Mouse (Mus musculus) forebrain, embryonic 12.5 days (tissue): ENCODE data around the gene Gm9747. TPM values are rescaled to one million over a fixed set of nuclear protein-coding genes. Genes with fewer than 3 reads are reported as not detected.

ENCODE experiments used
- ATAC-seq: fragments of 200-750 bp; cut with Nextera tagmentation; 2 replicates; pipeline ENCODE4 v1.8.0; 2017; ENCODE audit warnings: moderate TSS enrichment; ENCODE audit not compliant: low FRiP score
- H3K27ac ChIP-seq: fragments of 300-500 bp; sonication (generic); 2 replicates; pipeline ENCODE4 v1.5.1; 2016; ENCODE audit warnings: mild to moderate bottlenecking
- H3K27me3 ChIP-seq: fragments of 300-500 bp; sonication (generic); 2 replicates; pipeline ENCODE4 v1.6.1; 2016; ENCODE audit warnings: mild to moderate bottlenecking
- H3K36me3 ChIP-seq: fragments of 300-500 bp; sonication (generic); replicated peaks from 2 replicates; pipeline ENCODE4 v1.6.1; 2016; ENCODE audit warnings: mild to moderate bottlenecking
- H3K4me1 ChIP-seq: fragments of 300-500 bp; sonication (generic); 2 replicates; pipeline ENCODE4 v1.6.1; 2016
- H3K4me2 ChIP-seq: fragments of 300-500 bp; sonication (generic); 2 replicates; pipeline ENCODE4 v1.6.1; 2016; ENCODE audit warnings: mild to moderate bottlenecking, moderate library complexity
- H3K4me3 ChIP-seq: fragments of 300-500 bp; sonication (generic); replicated peaks from 2 replicates; pipeline ENCODE4 v1.5.1; 2016; ENCODE audit warnings: mild to moderate bottlenecking
- H3K9ac ChIP-seq: fragments of 300-500 bp; sonication (generic); 2 replicates; pipeline ENCODE4 v1.6.1; 2016; ENCODE audit warnings: mild to moderate bottlenecking
- H3K9me3 ChIP-seq: fragments of 300-500 bp; sonication (generic); 2 replicates; pipeline ENCODE4 v1.6.1; 2016
- WGBS: fragments of 180-500 bp; shearing (Covaris S2); methylation state at CpG from one replicate; pipeline ENCODE4 v1.1.7; 2016; 5-methylcytosine and 5-hydroxymethylcytosine counted together
- polyA plus RNA-seq: library from polyadenylated mRNA; unstranded; fragments of >200 nt; fragmentation: Nextera tagmentation; extraction: Ambion mirVana; gene quantifications from 2 replicates; pipeline ENCODE4 v1.2.1, GENCODE M21; 2016

Gene Gm9747
- polyA plus RNA-seq, 1 experiment from 2014 or later: 37.0 TPM

DNA sequence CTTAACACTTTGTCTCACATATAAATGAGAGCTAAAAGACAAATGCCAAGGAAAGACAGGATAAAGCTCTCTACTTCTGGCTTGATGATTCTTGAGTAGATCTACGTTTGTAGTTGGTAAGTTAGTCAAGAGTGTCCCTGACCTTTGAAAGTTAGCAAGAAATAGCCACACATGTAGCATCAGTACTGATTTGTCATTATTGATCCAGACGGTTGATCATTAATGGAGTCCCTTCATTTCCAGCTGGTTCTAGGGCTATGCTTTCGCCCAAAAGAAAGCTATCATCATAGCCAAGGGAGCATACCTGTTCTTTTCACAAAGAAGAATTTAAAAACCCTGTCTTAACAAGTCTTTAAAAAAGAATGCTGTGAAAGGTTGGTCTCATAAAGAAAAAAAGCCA, 1.7 kb downstream of the Gm9747 start:
- Histone ChIP-seq H3K36me3 (peaks cover 17% of the 10 kb centered on the region), H3K4me3 (no peak overlapping the region), H3K9me3 (no peaks in the 10 kb centered on the region), H3K27ac (no peak overlapping the region), H3K27me3 (no peaks in the 10 kb centered on the region), H3K4me1 (no peaks in the 10 kb centered on the region), H3K9ac (no peak overlapping the region), H3K4me2 (no peak overlapping the region)
- no peak for ATAC-seq
- WGBS: 93% methylated on average over 3 of the region's 3 CpGs

DNA sequence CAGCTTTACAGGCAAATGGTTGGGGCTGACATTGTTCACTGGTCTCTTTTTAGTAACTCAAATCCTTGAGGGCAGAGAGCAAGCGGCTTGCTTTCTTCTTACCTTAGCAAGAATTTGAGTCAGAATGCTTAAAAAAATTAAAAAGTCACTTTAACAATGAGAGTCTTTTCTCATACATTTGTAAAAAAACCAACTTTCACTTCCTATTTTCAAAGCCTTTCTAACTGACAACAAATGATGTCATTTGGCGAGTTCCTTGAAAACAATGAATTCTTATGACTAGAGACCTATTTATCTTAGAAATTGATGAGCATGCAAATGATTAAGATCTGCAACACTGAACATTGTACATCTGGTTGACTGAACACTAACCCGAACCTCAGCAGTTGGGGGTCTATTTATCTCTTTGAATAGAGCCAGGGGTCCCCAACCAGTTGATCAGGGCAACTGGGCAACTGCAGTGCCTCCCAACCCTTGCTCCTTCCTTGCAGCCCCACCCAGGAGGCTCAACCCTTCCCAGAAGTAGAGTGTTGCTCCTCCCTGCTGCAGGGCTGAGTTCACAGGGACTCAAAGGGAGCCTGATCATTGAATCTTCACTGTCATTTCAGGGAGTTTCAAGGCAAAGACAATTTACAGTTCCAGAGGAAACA, 2.7 kb downstream of the Gm9747 start:
- Histone ChIP-seq H3K4me2 (no peak overlapping the region), H3K27ac (no peak overlapping the region), H3K4me1 (no peaks in the 10 kb centered on the region), H3K36me3 (peaks cover 17% of the 10 kb centered on the region), H3K4me3 (no peak overlapping the region), H3K9ac (no peak overlapping the region), H3K27me3 (no peaks in the 10 kb centered on the region), H3K9me3 (no peaks in the 10 kb centered on the region)
- ATAC-seq: no peak
- 68% methylated on average over 3 of the region's 3 CpGs for WGBS

DNA sequence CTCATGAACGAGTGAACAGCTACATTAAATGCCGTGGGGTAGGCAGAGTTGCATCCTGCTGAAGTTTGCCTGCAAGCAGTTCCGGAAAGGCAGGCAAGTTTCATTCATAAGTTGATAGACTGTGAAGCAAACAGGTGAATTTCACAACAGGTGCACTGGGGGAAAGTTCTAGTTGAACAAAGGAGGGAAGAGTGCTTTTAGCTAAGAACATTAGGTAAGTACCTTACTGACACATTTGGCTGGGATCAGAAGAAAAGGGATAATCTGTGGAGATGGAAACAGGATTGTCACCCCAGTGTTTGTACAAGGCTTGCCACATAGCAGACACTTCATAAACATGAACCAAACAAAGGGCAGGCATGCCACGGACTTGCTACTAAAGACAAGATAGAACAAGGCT, 5.3 kb downstream of the Gm9747 start:
- no peak overlapping the region for H3K9ac ChIP-seq
- no peaks in the 10 kb centered on the region for H3K4me1 ChIP-seq
- H3K4me2 ChIP-seq: no peak overlapping the region
- 88% methylated on average over 4 of the region's 4 CpGs for WGBS
- H3K27ac ChIP-seq: no peak overlapping the region
- H3K9me3 ChIP-seq: no peaks in the 10 kb centered on the region
- H3K27me3 ChIP-seq: no peaks in the 10 kb centered on the region
- no peak for ATAC-seq
- no peak overlapping the region for H3K4me3 ChIP-seq
- H3K36me3 ChIP-seq: peaks cover 17% of the 10 kb centered on the region

DNA sequence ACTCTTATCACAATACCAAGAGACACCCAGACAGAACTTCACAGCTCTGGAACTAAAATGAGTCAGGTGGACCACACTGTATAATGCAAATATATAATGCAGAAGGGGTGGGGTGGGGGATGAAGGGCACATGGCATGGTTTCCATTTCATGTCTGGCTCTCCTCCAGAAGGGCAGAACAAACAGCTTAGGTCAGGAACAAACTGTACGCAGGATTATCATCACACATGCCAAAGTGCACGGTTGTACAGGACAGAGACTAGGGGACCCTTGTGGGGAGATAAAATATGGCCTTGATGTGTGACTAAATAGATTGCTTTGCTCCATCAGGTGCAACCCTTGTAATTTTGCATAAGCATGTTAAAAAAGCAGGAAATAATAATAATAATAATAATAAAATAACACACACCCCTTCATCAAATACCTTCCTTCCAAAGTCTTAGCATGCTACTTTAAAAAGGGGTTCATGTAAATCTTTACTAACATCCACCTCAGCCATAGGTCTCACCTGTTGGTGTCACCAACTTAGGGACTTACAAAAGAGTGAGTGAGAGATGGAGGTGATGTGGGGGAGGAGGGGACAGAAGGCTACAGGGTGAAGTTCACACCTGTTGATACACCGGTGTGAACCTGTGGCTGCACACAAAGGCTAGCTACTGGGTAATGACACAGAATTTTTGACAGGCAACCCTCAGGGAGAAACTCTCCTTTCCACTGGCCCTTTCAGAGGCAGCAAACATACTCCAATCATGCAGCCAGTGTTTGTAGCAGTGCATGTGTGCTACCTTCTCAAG, 6.7 kb downstream of the Gm9747 start:
- Histone ChIP-seq H3K4me2 (no peak overlapping the region), H3K4me3 (no peak overlapping the region), H3K9ac (no peak overlapping the region), H3K9me3 (no peaks in the 10 kb centered on the region), H3K4me1 (no peaks in the 10 kb centered on the region), H3K27me3 (no peaks in the 10 kb centered on the region), H3K36me3 (peaks cover 11% of the 10 kb centered on the region; the same call in 1 of the 2 replicates), H3K27ac (no peak overlapping the region)
- no peak for ATAC-seq
- WGBS: 92% methylated on average over 3 of the region's 3 CpGs

DNA sequence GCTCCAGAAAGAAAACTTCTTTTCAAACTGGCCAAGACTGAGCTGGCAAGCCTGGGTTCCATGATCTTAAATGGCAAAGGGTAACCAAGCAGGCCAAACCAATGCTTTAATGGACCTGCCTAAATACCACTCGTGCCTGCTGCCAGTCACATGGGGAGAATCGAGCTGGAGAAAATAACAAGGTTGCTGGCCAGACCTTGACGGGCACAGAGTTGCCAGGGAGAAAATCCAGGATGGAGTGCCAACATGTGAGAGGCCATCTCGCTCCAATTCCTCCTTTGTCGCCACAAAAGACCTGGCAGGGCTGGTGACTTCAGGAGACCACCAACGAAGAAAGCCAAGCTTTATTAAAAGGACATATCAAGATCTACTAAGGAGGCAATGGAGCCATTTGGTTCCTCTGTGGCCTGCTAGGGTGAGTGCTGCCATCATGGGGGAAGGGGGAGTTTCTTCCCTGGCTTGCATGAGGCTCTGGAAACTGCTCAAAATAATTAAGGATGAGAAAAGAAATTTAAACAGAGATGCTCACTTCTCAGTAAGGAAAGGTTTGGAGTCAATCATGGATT, 10.4 kb downstream of the Gm9747 start:
- Histone ChIP-seq H3K27me3 (no peaks in the 10 kb centered on the region), H3K4me2 (no peak overlapping the region), H3K36me3 (peaks cover 4% of the 10 kb centered on the region), H3K4me1 (0 out of 2 replicates have a peak, but pooled peaks cover 3% of the 10 kb centered on the region), H3K9me3 (no peaks in the 10 kb centered on the region), H3K27ac (no peak overlapping the region), H3K9ac (no peak overlapping the region), H3K4me3 (no peak overlapping the region)
- no peak for ATAC-seq
- 84% methylated on average over 6 of the region's 6 CpGs for WGBS

DNA sequence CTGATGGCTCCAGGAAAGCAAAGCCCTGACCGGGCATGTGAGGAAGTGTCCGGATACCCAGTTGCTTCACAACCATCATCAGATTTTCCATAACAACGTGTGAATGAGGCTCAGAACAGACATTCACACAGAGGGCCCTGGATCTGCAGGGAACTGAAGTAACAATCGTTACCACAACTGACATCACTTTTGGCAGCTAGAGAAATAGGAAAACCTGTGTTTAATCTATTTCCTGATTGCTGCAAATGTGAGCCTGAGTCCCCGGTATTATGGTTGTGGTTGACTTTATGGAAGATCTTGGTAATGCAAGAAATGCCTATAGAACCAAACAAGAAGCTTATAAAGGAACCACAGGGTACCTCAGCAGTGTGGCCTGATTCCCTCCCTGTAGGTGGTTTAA, 12.1 kb downstream of the Gm9747 start:
- ATAC-seq: no peak
- 87% methylated on average over 5 of the region's 5 CpGs for WGBS
- no peak overlapping the region for H3K4me3 ChIP-seq
- no peak overlapping the region for H3K27ac ChIP-seq
- no peaks in the 10 kb centered on the region for H3K27me3 ChIP-seq
- H3K4me2 ChIP-seq: no peak overlapping the region
- H3K4me1 ChIP-seq: 0 out of 2 replicates have a peak, but pooled peaks cover 3% of the 10 kb centered on the region
- H3K9ac ChIP-seq: no peak overlapping the region
- no peaks in the 10 kb centered on the region for H3K9me3 ChIP-seq
- H3K36me3 ChIP-seq: peaks cover 7% of the 10 kb centered on the region; the same call in 1 of the 2 replicates

DNA sequence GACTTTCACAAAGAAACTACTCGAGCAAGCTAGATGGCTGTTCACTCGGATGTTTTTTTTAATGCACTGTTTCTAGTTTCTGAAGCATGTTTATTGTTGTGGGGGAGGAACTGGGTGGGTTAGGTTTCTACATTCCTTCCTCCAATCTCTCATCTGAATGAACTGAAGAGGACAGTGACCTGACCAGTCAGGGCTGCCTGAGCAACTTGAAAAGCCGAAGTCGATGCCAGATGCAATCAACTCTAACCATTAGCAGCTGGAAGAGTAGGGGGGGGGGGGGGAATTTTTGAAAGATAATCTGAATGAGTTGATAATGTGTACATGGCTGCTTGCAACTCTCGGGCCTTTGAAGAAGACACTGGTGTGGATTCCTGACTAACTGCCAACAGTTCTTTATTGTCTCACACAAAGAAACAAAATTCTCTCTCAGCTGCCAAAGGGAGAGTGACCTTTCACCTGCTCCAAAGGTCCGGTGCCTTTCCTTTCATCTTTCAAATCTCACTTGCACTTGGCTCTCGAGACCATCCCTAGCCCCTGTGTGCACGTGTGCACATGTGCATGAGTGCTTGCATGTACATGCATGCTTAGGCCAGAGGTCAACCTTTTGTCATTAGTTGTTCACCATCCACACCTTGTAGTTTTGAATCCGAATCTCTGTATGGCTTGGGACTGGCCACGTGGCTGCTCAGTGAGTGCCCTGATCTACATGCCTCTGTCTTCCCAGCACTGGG, 14.5 kb downstream of the Gm9747 start:
- no peak for ATAC-seq
- Histone ChIP-seq H3K9ac (no peak overlapping the region), H3K27ac (no peak overlapping the region), H3K9me3 (no peaks in the 10 kb centered on the region), H3K4me1 (0 out of 2 replicates have a peak, but pooled peaks cover 3% of the 10 kb centered on the region), H3K36me3 (peaks cover 7% of the 10 kb centered on the region; the same call in 1 of the 2 replicates), H3K27me3 (no peaks in the 10 kb centered on the region), H3K4me3 (no peak overlapping the region), H3K4me2 (no peak overlapping the region)
- 73% methylated on average over 10 of the region's 10 CpGs for WGBS

DNA sequence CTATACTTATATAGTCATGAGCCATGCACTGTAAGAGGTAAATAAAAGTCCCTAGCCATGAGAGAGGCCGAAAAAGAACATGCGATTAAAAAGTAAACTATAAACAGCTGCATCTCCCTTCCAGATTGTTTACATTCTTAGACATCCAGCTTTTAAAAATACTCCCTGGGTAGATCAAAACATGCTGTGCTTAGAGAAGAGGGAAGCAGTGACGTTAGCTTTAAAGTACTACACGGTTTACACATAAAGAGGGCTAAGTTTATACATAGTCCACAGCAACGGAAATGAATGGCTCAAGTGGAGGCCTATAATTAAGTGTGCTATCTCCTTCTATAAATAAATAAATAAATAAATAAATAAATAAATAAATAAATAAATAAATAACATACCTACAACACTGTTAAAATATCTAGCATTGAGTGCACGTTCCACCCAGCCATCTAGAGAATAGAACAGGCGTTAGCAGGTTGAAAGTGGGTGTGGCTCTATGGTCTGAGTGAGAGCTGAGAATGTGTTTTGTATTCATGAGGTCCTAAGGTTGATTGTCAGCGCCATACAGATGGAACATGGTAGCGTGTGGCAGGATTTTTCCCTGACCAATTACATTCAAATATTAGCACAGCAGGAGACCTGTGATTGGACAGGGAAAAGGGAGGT, 21.0 kb downstream of the Gm9747 start:
- H3K9ac ChIP-seq: no peak overlapping the region
- no peaks in the 10 kb centered on the region for H3K9me3 ChIP-seq
- no peaks in the 10 kb centered on the region for H3K27me3 ChIP-seq
- H3K4me3 ChIP-seq: no peak overlapping the region
- peak; percentile 43; the same call in 1 of the 2 replicates for ATAC-seq
- peaks cover 10% of the 10 kb centered on the region for H3K4me1 ChIP-seq
- 0 out of 2 replicates have a peak, but pooled peaks cover 6% of the 10 kb centered on the region for H3K36me3 ChIP-seq
- no peak overlapping the region for H3K27ac ChIP-seq
- 85% methylated on average over 9 of the region's 9 CpGs for WGBS
- H3K4me2 ChIP-seq: no peak overlapping the region

DNA sequence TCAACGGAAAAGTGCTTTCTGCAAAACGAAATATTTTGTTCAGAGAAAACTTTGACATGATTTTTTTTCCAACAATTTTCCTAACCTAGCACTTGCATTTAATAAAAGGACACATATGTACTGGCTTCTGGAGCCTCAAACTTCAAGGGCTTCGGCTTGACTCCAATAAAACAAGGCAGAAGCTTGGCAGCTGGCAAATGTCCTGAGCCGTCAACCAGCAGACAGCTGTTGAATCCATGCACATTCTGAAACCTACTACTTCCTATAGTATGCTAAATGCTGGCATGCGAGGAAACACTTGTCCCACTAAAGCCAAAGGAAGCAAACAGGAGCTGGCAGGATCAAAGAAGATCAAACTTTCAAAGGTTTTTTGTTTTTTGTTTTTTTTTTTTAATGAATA, 24.5 kb downstream of the Gm9747 start:
- Histone ChIP-seq H3K27ac (no peak overlapping the region), H3K4me3 (no peak overlapping the region), H3K27me3 (no peaks in the 10 kb centered on the region), H3K4me2 (no peak overlapping the region), H3K9ac (no peak overlapping the region), H3K9me3 (no peaks in the 10 kb centered on the region), H3K36me3 (0 out of 2 replicates have a peak, but pooled peaks cover 5% of the 10 kb centered on the region), H3K4me1 (peaks cover 26% of the 10 kb centered on the region)
- no peak for ATAC-seq
- 76% methylated on average over 5 of the region's 5 CpGs for WGBS

DNA sequence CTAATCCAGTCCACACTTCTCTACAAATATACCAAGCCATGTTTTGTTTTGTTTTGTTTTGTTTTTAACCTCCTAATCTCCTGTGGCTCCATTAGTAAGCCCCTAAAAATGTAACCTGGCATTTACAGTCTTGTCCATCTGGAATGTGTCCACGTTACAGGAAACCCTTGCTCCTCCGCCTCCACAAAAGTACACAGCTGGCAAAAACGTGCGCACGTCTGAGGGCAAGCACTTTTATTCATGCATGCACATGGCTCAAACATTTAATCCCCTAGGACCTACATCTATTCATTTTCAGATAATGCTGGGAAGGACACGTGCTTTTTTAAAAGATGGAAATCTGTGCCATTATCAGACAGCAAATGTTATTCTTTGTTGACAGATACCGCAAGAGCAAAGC, 25.4 kb downstream of the Gm9747 start:
- Histone ChIP-seq H3K9ac (no peak overlapping the region), H3K4me3 (no peak overlapping the region)
- ATAC-seq: no peak

DNA sequence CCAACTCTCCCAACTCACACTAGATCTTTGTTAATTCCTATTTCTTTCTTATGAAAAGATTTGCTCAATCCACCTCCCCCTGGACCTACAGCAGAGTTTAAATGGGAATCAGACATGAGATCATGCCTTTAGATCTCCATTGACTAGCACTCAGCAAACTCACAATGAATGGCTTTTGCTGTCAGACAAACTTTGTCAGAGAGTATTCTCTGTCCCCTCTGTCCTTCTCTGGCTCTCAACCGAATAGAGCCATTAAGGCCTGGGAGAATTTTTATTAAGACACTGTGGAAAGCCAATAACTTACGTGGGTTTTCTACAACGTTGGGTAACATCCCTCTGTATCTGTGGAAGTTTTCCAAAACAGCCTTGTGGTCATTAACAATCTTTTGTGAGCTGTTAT, 27.1 kb downstream of the Gm9747 start:
- no peak overlapping the region for H3K4me2 ChIP-seq
- no peaks in the 10 kb centered on the region for H3K9me3 ChIP-seq
- H3K36me3 ChIP-seq: 0 out of 2 replicates have a peak, but pooled peaks cover 2% of the 10 kb centered on the region
- H3K4me3 ChIP-seq: no peak overlapping the region
- 37% methylated on average over 3 of the region's 3 CpGs for WGBS
- no peak overlapping the region for H3K9ac ChIP-seq
- H3K27ac ChIP-seq: no peak overlapping the region
- peaks cover 26% of the 10 kb centered on the region for H3K4me1 ChIP-seq
- no peaks in the 10 kb centered on the region for H3K27me3 ChIP-seq
- ATAC-seq: no peak

More for the DNA sequence above, 25.4 kb downstream of the Gm9747 start:
- Histone ChIP-seq H3K27ac (no peak overlapping the region), H3K4me2 (no peak overlapping the region), H3K4me1 (peaks cover 26% of the 10 kb centered on the region), H3K9me3 (no peaks in the 10 kb centered on the region), H3K27me3 (no peaks in the 10 kb centered on the region), H3K36me3 (0 out of 2 replicates have a peak, but pooled peaks cover 5% of the 10 kb centered on the region)
- 59% methylated on average over 7 of the region's 7 CpGs for WGBS
